Mouse (Mus musculus) spleen, embryonic (tissue): Measurements from ENCODE around the gene Rbmx.

Experiments
- CTCF ChIA-PET: fragments of 350-600 bp; sonication (Branson Sonifier 250); formaldehyde crosslinking; loops from one replicate; lab custom pipeline; 2022; lab: Charles Lee

Gene Rbmx

GRCm38 (mm10) chrX:57392367-57393246 is at the start of gene Rbmx:
Gene Rbmx, minus strand, starts transcription at chrX:57393036.
- CTCF ChIA-PET, result no interaction called here

DNA sequence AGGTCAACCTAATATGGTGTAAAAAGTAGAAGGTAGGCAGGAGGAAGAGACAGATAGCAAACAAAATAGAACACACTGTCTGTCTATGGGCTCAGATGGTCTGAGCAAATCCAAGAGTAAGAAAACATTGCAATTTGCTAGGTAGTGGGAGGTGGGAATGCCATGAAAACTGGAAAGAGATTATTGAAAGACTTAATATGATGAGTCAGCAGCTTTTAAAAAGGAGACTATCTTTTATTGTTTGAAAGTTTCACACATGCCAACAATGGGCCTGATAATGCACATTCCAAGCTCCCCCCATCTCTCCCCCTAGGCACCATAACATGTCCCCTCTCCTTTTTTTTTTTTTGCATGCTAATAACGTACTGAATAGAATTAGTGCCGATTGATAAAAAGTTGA is 41.1 kb upstream of the Rbmx start:
- CTCF ChIA-PET, result no interaction called here

GRCm38 (mm10) chrX:57431610-57432009 is 38.8 kb upstream of the Rbmx start:
- CTCF ChIA-PET, result no interaction called here

GRCm38 (mm10) chrX:57408769-57409168 is 15.9 kb upstream of the Rbmx start, which contains the start of gene Gm364:
Gene Gm364, plus strand, starts transcription at chrX:57409154.
- CTCF ChIA-PET, result no interaction called here

DNA sequence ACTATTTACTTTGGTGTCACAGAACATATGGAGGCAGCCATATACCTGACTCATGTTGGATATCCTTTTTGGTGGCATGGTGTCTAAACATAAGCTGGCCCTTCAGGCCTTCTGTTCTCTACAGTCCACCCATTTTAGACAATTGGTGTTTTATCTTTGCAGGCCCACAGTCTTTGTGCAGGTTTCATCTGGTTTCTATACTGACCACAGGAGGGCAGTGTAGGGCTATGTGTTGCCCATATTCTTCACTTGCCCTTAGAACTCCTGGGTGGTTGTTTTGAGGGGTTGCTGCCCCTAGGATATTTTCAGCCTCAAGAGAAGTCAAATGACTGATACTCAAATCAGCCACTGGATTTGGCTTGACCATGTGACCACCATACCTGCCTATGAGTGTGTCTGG is 10.8 kb upstream of the Rbmx start:
- CTCF ChIA-PET, result no interaction called here

GRCm38 (mm10) chrX:57401388-57401787 is 8.6 kb upstream of the Rbmx start:
- CTCF ChIA-PET, result no interaction called here

DNA sequence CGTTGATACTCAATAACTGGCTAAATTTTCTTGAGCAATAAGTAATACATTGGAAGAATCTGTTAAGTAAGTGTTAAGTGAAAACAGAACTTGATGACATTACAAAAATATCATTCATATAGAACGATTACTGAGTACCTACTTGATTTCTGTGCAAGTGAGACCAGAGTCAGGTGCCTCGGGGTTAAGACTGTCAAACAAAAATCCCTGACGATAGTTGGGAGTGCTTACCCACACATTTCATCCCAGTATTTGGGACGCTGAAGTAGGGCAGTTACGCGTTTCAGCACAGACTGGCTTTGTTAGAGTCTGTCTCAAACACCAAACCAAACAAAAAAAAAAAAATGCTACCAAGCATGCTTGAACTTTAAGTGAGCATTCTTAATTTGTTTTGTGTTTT is 576 bp upstream of the Rbmx start:
- CTCF ChIA-PET, result no interaction called here

- CTCF ChIA-PET, result no interaction called here
These were observed 11.9 kb downstream of the Rbmx start for GRCm38 (mm10) chrX:57380915-57381314.

DNA sequence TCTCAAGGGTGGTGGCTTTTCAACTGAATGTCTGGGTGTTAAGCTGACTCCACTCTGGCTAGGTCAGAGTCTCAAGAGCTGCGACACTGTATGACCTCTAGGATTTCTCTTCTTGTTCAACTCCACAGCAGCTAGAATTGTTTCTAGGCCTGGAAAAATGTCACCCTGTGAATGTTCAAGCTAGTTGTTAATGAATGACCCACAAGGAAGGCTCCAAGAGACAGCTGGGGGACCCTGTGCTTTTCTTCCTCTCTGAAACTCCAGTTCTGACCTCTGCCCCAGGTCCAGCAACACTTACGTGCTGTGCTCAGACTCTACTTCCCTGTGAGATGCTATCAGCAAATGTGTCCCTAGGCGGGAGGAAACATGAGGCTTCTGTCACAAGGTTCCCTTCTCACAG is 14.3 kb downstream of the Rbmx start:
- CTCF ChIA-PET, result no interaction called here

DNA sequence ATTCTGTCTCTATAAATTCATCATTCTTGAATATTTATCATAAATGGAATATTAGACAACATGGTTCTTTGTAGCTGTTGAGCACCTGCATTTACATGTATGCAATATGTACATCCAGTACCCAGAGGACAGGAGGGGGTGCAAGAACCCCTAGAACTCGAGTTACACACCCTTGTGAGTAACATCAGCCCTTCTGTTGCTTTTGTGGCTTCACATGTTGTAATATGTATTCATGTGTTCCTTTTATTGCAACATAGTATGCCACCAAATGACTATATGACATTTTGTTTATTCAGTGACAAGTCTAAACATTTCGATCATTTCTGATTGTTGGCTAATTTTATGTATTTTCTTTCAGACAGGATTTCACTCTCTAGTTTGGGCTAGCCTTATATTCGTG is 15.7 kb downstream of the Rbmx start:
- CTCF ChIA-PET, result no interaction called here

DNA sequence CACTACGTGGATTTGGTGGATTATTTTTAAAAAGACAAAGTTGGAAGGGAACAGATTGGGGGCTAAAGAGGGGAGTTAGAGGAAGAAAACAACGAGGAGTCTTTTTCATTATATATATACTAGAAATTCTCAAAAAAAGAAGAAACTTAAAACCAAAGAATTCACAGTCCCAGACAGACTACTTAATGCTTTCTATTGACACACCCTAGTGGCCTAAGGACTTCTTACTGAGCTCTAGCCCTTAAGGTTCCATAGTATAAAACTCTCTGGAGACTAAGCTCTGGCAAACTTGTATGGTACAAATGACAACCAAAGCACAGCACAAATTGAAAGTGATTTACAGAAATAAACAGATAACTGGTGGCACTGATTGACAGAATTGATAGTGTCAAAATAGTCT is 18.8 kb downstream of the Rbmx start:
- CTCF ChIA-PET, result no interaction called here

GRCm38 (mm10) chrX:57373543-57373942 is 19.3 kb downstream of the Rbmx start:
- CTCF ChIA-PET, result no interaction called here

DNA sequence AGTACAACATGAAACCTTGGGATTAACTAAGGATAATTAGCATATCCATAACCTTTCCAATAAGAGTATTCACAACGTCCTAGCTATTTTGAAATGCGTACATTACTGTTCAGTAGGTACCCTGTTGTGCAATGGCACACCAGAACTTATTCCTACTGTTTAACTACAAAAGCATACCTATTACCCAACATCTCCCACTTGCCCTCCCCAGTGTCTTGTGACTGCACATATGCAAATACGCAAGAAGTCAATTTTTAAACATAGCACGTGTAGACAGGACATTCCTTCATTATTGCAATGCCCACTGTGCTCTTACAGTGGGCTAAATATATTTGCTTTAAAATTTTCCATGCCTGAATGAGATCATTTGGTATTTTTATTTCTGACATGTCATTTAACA is 19.9 kb downstream of the Rbmx start:
- CTCF ChIA-PET, result no interaction called here

DNA sequence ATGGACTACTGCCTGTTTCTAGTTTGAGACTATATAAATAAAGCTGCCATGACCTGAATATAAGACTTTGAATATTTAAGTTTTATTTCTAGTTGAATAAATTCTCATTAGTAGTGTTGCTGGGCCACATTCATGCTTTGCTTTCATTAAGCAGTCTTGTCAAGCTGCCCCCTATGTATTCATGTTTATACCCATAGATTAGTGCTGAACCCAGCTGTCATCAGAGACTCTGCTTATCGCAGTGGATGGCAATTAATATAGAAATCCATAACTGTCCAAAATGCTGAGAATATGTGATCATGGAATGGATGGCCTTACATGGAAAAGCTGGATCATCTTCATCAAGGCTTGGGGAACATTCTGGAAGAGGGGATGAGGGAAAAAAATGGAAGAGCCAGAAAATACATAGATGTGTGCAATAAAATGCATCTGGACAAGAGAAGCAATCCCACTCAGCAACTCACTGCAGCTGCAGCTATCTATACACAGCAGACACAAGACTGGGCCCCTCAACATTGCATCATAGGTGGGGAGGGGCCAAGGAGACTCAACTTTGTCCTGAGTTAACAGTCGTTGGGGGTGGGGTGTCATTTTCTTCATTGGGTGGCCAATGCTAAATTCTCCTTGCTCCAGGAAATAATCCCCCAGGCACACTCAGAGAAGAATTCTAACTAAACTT is 27.8 kb downstream of the Rbmx start:
- CTCF ChIA-PET, result no interaction called here

GRCm38 (mm10) chrX:57359316-57359715 is 33.5 kb downstream of the Rbmx start:
- CTCF ChIA-PET, result no interaction called here

GRCm38 (mm10) chrX:57339220-57339619 is 53.6 kb downstream of the Rbmx start:
- CTCF ChIA-PET, result interaction anchor here (0.6 kb wide), 1 partner anchor 50 kb away, joined by 7 read pairs; no protein-coding TSS in a partner anchor

DNA sequence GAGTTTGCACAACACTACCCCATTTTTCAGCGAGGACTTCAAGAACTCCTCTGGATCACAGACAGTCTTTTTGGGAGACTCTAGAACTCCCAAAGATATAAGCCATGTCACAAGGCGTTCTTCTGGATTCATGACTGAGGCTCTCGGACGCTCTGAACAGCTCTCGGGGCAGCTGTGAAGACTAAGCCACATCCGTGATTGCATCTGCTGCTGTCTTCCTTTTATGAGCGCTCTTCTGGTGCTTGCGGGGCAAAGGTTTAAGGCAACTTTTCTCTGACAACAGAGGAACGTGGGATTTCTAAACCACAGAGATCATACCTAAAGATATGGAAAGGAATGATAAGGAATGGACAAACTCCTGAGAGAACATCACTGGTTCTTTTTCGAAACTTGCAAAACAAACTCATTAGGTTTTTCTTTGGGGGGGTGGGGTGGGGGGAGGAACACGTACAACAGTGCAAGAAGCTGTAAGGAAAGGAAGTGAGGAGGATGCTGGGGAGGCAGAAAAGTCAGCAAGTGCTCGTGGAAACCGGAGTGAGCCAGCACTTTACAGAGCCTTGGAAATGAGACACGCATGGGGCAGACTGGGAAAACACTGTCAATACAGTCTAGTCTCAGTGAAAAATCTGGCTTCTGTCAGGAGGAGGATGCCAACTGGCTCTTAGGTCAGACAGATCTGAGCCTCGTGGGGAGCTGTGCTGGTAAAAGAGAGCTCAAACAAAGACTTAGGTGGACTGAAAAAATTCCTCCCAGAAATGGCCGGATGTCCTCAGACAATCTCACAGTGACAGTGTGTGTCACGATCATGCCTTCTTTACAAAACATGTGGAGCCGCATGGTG is 54.2 kb downstream of the Rbmx start, which contains the start of gene Arhgef6:
Gene Arhgef6, minus strand, starts transcription at position 359 of the 841 bp plus-strand sequence.
- CTCF ChIA-PET, result interaction anchor here (0.6 kb wide), 1 partner anchor 50 kb away, joined by 7 read pairs; no protein-coding TSS in a partner anchor

GRCm38 (mm10) chrX:57337582-57337981 is 55.3 kb downstream of the Rbmx start:
- CTCF ChIA-PET, result no interaction called here

DNA sequence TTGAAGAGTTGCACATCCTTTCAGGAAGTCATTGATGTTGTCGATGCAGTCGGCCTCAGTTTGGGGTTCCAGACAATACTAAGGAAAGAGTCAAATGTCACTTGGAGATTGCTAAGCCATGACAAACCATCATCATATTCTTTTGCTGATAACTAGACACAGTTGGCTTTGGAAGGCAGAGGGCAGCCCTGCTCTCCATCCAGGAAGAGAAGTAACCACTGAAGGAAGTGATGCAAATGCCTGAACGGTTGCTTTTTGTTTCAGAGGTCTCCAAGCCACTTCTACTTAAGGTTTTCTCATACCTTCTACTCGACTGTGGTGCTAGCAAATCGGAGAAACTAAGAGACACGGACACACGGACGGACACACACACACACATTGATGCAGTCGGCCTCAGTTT is 55.9 kb downstream of the Rbmx start:
- CTCF ChIA-PET, result no interaction called here

DNA sequence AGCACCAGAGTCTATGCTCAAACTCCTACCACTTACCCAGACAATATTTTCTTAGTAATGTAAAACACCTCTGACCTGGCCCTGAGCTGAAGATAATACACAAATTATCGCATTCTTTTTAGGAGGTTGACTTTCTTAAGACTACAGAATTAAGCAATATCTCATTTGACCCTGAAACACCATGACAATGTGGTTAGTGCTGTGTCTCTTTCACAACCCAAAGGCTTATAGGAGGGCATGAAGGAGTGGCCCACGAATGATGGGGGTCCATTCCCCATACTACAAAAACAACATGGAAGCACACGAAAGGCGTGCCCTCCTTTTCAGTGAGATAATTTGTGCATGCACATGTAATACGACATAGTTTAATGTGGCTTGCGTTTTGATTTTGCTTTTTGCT is 57.5 kb downstream of the Rbmx start:
- CTCF ChIA-PET, result no interaction called here
